Mouse (Mus musculus): ENCODE data around the gene Spaca3. TPM values are rescaled to one million over a fixed set of nuclear protein-coding genes. Genes with fewer than 3 reads are reported as not detected.

Gene Spaca3
- polyA plus RNA-seq, 3 experiments from 2014 or later = not detected

- no peak for ATAC-seq
Measured at GRCm38 (mm10) chr11:80872509-80873474, 14.6 kb downstream of the Spaca3 start.

DNA sequence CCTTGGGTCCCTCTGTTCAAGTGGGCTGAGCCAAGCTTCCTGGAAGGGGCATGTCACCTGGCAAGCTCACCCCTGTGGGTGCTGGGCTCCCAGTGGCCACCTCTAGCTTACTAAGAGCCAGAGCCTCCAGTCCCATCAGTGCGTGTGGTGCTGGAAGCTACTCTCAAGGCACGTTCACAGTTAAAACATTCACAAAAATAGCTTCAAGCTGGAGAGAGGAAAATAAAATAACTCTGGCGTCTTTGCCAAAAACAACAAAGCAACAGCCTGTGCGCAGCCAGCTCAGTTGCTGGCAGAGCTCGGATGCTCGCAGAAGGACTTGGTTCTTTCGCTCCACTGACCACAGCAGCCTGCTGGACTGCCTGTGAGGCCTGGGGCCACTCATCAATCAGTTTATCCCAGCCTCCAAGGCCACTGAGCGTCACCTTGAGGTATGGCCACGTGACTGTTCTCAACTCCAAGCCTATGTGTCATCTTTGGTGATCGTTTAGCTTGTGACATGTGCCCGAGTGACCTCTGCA is 19.0 kb downstream of the Spaca3 start:
- no peak for ATAC-seq

DNA sequence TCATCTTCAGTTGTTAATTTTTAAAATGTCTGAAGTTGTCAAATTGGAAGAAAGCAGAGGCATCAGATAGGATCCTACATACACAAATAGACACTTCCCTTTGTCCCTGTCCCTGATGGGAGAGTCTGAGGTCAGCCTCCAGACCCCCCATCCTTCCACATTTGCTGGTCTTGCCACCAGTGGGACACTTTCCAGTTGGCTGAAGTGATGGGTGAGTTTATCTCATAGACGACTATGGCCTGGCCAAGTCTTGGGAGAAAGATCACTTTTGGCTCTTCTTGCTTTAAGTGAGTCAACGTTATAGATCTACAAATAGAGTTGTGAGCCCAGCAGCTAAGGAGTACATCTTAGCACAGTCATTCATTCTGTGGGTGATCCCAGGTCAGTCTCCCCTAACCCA is 19.9 kb downstream of the Spaca3 start:
- ATAC-seq = no peak

DNA sequence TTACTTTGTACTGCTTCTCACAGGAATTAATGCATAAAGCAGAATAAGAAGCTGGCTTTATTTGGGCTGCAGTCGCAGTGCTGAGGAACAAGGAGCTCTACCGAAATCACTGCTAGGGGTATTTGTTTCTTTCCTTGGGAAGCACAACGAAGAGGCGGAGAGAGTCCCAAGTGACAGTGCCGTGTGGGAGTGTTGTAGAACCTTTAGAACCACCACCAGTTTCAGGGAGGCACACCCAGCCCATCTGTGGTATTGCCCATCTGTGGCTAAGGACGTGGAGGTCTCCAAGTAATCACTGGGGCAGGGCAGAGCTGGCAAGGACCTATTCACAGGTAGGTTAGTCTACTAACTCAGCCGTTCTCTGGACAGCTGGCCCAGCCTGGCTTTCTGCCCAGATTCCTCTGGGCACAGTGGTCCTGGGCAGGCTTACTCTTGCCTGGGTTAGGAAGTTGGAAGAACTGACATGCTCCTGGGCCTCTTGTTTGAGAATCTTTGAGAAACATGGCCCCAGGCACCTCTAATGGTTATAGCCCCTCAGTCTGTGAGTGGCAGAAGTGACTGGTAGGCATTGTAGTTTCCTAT is 24.2 kb downstream of the Spaca3 start:
- ATAC-seq = no peak

DNA sequence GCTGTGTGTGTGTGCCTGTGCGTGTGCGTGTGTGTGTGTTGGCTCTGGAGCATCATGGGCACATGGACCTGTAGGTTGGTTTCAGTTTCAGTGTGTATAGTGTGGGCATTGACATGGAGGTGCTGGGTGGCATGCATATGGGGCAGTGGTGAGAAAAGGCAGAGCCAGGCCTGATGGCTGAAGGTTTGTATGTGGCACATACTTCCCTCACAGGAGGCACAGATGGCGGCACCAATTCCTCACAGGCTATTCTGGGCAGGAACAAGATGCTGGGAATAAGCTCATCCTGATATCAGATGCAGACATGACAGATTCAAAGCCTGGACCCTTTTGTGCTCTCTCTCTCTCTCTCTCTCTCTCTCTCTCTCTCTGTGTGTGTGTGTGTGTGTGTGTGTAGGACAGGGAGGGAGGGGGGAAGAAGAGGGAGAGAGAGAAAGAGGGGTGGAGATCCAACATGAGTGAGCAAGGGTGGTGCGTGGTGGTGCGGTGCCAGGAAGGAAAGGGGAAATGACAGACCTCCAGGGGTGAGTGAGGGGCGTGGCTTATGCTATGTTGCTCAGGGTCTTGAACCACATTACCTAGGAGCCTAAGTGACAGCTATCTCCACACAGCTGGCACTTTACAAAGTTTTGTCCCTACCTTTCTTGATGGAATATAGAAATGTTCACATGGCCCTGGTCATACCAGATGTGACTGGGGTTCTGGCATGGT is 26.5 kb downstream of the Spaca3 start:
- no peak for ATAC-seq

DNA sequence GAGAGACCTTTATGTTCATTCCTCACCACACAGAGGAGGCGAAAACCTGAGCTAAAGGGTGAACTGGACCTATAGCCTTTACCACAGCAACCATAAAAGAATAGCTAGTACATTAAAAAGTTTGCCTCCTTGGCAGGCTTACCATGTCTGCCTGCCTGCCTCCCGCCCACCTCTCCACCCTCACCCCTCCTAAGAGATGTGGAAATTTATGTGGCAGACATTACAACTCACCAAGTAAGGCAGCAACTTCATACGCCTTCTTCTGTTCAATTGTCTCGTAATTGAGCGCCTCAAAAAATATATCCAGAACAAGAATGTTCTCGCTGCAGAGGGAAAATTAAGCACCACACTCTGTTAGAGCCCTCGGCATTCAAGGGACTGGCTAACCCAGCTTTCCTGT is 28.2 kb downstream of the Spaca3 start:
- no peak for ATAC-seq

GRCm38 (mm10) chr11:80887021-80887420 is 28.9 kb downstream of the Spaca3 start:
- no peak for ATAC-seq

DNA sequence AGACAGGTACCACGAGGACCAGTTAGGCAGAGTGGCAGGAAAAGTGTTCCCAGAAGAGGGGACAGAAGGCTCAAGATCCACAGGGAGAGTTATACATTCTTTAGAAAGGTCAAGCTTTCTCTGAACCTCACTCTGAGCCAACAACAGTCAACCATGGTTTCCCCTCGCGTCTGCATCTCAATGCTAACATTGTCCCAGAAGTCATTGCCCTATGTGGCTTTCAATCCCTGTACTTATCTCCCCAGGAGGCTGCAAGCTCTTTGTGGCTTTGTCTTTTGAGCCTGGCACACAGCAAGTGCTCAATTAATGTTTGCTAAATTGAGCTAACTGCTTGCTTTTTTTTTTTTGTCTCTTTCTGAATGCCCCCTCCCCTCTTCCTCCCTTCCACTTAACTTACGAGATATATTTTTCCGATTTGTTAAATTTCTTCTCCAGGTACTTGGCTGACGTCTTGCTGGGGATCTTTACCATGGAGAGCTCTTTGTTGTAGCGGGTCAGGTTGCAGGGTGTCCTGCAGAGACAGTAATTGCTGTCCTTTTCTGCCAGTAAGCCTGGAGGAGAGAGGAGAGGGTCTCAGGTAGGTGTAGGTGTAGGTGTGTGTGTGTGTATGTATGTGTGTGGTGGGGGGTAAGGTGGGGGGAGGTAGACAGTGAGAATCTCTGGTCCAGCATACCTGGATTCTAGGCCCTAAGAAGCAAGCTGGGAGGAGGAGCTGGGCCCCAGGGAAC is 31.3 kb downstream of the Spaca3 start:
- no peak for ATAC-seq

DNA sequence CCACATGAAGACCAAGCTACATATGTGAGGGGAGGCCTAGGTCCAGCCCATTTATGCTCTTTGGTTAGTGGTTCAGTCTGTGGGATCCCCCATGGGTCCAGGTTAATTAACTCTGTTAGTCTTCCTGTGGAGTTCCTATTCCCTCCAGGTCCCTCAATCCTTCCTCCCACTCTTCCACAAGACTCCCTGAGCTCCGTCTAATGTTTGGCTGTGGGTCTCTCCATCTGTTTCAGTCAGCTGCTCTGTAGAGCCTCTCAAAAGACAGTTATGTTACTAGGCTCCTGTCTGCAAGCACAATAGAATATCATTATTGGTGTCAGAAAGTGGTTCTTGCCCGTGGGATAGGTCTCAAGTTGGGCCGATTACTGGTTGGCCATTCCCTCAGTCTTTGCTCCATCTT is 37.7 kb downstream of the Spaca3 start:
- no peak for ATAC-seq

GRCm38 (mm10) chr11:80900555-80900954 is 42.4 kb downstream of the Spaca3 start:
- ATAC-seq = no peak

- ATAC-seq = no peak
Measured at GRCm38 (mm10) chr11:80902664-80903063, 44.5 kb downstream of the Spaca3 start.

DNA sequence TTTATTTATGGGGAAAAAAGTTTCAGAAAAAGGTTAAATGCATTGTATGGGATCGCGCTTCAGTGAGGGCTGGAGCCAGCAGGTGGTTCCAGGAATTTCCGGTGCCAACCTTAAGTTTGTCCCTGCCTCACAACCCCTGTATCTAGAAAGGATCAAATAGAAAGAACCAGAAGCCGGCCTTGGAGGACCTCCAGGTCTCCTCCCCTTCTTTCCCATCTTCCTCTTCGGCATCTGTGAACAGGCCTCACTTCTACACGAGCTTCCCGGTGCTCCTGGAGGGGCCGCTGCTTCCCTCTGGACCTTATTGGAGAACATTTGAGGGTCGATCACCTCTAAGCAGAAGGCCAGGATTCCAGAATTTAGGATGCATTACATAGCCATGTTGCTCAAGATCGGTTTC is 45.3 kb downstream of the Spaca3 start:
- ATAC-seq = no peak

- ATAC-seq = no peak
Measured at GRCm38 (mm10) chr11:80904559-80904958, 46.4 kb downstream of the Spaca3 start.

GRCm38 (mm10) chr11:80906456-80906855 is 48.3 kb downstream of the Spaca3 start:
- no peak for ATAC-seq

- ATAC-seq = no peak
Measured at GRCm38 (mm10) chr11:80907820-80908219, 49.7 kb downstream of the Spaca3 start.

- no peak for ATAC-seq
Measured at GRCm38 (mm10) chr11:80912721-80913120, 54.6 kb downstream of the Spaca3 start.

GRCm38 (mm10) chr11:80913408-80914024 is 55.4 kb downstream of the Spaca3 start:
- no peak for ATAC-seq

Other genes starting within 250 kb of the Spaca3 start
- under 1 TPM; 0.71 to 0.86 (median 0.77) TPM for gene Myo1d, start 78.3 kb upstream of the Spaca3 start, polyA plus RNA-seq (2017; shearing (Covaris generic))
- under 1 TPM in 1 of 3 experiments, not detected in 2; 0.21 TPM for gene Tmem98, start 48.2 kb upstream of the Spaca3 start, polyA plus RNA-seq (2017; shearing (Covaris generic))